Mouse (Mus musculus): ENCODE measurements around the gene Cpxm1.
"Not testable (repeated sequence)": the region's sequence is repeated elsewhere in the genome, so short reads cannot be mapped to it uniquely, and the experiment has no call there.

The Cpxm1 gene

DNA sequence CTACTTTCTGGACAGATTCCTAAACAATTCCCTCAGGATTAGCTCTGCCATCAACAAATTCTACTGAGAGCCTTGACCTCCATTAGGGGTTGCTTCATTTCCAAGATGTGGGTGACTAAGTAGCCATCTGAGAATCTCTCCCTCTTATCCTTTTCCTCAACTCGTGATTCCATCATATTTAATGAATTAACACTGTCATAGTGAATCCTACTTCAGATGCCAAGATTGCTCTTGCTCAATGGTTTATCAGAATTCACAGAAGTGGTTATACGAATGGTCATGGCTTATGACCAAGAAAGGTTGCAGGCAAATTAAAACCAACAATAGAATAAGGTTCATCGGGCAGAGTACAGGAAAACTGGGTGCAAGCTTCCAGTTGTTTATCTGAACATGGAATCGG, 4.5 kb upstream of the Cpxm1 start:
- DNase-seq (ENCODE audit: low read depth, low spot score) = no peak

DNA sequence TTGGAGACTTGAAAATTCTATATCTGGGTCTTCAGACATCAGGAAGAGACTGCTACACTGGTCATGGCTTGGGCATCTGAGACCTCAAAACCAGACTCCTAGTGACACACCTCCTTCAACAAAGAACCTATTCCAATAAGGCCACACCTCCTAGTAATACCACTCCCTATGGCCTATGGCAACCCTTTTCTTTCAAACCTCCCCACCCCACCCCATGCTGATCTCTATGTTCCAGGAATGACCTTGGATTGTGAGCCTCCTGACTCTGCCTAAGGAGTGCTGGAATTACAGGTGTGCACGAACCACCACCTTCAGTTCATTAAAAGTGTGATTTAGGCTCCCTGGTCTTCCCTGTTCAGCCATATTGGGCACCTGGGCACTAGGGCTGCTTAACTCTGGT, 2.7 kb upstream of the Cpxm1 start:
- DNase-seq (ENCODE audit: low read depth, low spot score) = peak; percentile 56

DNA sequence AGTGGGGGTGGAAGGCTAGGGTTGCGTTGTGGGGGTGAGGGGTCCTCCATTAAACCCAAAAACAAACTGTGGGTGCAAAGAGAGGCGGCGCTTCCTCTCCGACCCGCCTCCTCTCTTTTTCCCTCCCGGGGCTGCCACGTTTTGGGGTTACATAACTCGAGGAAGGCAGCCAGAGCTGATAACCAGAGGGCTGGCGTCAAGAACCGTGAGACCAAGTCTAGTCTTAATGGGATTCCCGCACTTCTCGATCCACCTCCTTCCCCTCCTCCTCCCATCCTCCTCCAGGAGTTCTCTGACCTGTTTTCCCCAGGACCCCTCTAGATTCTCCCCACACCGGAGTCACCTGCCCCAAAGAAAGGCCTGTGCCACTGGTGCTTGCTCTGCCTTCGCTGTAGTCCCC, 717 bp upstream of the Cpxm1 start:
- no peak for DNase-seq (ENCODE audit: low read depth, low spot score)

DNA sequence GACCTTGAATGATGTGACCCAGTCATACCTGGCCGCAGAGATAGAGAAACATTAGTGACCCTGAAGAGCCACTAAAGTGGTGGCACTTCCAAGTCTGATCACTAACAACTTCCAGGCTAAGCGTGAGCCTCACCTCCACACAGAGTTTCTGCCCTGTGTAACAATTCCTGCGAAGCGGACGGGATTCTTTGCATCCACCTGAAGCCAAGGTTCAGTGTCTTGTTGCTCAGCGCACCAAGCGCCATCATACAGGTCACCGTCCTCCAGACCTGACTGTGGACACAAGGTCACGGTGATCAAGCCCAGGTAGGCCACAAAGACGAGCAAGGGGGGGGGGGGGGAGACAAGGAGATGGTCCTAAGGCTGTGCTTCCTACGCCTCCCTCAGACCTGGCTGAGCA, 1.7 kb downstream of the Cpxm1 start:
- no peak for DNase-seq (ENCODE audit: low read depth, low spot score)

GRCm38 (mm10) chr2:130392836-130393235, 4.5 kb downstream of the Cpxm1 start:
- DNase-seq (ENCODE audit: low read depth, low spot score) = no peak

DNA sequence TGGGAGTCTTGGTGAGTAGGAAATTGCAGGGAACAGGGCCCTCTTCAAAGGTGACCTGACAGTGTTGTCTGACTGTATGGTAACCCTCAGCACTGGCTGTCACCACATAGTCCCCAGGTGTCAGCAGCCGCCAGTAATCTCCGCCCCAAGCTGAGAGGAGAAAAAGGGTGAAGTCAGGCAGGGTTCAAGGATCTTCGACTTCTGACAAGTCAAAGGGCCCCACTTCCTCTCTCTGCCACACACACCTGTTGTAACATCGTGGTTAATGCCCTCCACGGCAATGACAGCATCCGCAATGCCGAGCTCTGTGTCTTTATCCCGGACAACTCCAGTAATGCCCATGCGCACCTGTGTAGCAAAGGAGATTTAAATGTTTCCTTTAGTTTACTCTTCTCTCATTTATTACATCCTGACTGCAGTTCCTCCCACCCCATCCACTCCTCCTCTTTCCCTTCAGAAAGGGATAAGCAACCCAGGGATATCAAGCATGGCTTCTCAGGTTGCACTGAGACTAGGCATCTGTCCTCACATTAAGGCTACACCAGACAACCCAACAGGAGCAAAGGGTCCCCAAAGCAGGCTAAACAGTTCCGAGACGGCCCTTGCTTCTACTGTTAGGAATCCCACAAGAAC, 6.3 kb downstream of the Cpxm1 start:
- no peak for DNase-seq (ENCODE audit: low read depth, low spot score)

DNA sequence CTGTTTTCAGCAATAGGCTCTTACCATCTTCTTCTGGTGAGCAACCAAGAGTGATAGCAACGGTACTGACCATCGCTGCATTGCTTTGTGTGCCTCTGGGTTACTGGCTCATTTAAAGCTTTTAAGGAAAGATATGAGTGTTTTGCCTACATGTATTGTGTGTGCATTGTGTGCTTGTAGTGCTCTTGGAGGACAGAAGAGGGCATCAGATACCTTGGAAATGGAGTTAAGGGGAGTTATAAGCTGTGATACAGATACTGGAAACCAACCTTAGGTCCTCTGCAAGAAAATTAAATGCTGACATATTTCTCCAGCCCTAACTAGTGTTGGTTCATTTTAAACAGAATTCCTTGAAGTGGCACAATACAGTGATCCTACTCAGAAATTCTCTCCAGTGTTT, 8.6 kb downstream of the Cpxm1 start:
- DNase-seq (ENCODE audit: low read depth, low spot score) = peak; percentile 49

- no peak for DNase-seq (ENCODE audit: low read depth, low spot score)
Measured at GRCm38 (mm10) chr2:130386212-130386611, 11.2 kb downstream of the Cpxm1 start.

- no peak for DNase-seq (ENCODE audit: low read depth, low spot score)
Measured at GRCm38 (mm10) chr2:130383895-130384294, 13.5 kb downstream of the Cpxm1 start.

- DNase-seq (ENCODE audit: low read depth, low spot score) = no peak
Measured at GRCm38 (mm10) chr2:130383205-130383604, 14.2 kb downstream of the Cpxm1 start.

GRCm38 (mm10) chr2:130374951-130375350, 22.4 kb downstream of the Cpxm1 start:
- DNase-seq (ENCODE audit: low read depth, low spot score) = no peak

DNA sequence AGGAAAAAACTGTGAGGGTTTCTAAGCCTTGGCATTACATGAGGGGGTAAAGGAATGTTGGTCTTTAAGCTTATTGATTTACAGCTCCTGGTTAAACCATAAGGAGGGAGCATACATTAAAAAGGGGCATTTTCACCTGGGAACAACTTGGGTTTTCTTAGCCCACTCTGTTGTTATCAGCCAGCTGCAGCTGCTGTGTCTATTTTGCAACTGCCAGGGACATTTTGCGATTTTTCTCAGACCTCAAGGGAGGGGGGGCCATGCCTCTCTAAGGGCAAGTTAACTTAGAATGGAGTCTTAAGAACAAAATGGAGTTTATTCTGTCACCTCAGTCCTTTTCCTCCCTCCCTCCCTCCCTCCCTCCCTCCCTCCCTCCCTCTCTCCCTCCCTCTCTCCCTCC, 24.3 kb downstream of the Cpxm1 start:
- DNase-seq (ENCODE audit: low read depth, low spot score) = not testable (repeated sequence)

DNA sequence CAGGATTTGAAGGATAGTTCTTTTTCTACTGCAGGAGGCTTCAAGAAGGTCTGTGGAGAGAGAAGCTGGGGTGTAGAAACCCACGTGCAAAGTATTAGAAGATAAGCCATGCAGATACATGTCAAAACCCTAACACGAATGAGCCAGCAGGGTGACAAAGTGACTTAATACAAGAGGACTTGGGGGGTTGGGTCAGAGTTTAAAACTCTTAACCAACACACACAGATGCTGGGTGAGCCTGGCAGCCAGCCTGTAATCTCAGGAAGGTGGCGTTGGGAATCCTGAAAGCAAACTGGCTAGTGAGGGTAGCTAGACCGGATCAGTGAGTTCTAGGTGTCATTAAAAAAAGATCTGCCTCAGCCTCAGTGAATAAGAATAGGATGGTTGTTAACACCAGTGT, 30.0 kb downstream of the Cpxm1 start:
- no peak for DNase-seq (ENCODE audit: low read depth, low spot score)

GRCm38 (mm10) chr2:130365211-130366094, 31.9 kb downstream of the Cpxm1 start:
- peak; percentile 48 for DNase-seq (ENCODE audit: low read depth, low spot score)

DNA sequence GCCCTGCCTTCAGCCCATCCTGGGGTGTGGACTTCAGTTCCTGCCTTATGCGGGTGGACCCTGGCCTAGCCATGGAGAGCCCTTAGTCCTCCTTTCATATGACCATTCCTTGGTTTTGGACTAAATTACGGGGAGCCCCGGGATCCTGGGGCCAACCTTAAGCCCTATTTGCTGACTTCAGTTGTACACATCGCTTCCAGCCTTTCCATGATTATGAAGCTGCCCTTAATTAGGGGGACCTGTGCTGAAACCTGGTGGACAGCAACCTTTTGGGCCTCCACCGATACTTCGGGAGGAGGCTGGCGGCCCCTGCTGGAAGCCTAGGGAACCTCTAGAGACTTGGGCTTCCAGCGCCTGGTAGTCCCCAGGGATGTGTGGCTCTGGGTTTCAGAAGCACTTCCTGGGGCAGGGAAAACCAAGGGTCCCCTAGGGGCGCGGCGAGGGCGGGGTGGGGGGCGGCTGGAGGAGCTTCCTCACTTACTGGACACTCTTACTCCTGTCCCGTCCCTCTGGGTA, 34.8 kb downstream of the Cpxm1 start:
- DNase-seq (ENCODE audit: low read depth, low spot score) = peak; percentile 83

DNA sequence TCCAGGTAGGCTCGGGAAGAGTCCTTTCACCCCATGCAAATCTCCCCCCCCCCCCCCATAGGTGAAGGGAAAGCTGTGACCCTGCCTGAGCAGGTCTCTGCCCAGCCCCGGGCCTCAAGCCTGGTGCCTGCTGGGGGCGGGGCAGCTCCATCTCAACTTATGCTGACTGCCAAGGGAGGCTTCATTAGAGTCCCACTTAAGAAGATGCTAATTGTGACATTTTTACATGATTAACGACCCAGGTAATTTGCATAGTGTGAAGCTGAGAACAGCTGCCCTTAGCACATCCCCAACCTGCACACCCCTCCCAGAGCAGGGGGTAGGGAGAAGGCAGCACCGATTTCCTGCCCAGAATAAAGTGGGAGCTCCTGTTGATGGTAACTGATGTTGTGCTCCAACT, 38.5 kb downstream of the Cpxm1 start:
- DNase-seq (ENCODE audit: low read depth, low spot score) = no peak

GRCm38 (mm10) chr2:130357551-130357950, 39.8 kb downstream of the Cpxm1 start:
- no peak for DNase-seq (ENCODE audit: low read depth, low spot score)

DNA sequence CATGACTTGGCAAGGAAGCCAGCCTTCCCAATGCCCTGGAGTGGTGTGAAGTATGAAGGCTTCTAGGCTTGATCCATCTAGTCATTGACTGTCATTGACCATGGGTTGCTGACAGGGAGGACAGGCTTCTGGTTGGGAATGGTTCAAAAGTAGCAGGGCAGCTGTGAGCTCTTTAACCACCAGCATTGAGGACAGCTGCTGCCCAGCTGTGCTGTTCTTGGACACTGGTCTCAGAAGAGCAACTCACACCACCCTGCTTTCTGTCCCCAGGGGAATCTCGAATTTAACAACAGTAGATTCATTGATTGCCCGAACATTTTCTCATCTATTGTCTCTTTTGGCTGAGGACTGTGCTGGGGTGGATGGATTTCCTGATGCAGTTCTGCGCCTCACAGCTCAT, 43.5 kb downstream of the Cpxm1 start:
- no peak for DNase-seq (ENCODE audit: low read depth, low spot score)

- no peak for DNase-seq (ENCODE audit: low read depth, low spot score)
Measured at GRCm38 (mm10) chr2:130353411-130353810, 44.0 kb downstream of the Cpxm1 start.

DNA sequence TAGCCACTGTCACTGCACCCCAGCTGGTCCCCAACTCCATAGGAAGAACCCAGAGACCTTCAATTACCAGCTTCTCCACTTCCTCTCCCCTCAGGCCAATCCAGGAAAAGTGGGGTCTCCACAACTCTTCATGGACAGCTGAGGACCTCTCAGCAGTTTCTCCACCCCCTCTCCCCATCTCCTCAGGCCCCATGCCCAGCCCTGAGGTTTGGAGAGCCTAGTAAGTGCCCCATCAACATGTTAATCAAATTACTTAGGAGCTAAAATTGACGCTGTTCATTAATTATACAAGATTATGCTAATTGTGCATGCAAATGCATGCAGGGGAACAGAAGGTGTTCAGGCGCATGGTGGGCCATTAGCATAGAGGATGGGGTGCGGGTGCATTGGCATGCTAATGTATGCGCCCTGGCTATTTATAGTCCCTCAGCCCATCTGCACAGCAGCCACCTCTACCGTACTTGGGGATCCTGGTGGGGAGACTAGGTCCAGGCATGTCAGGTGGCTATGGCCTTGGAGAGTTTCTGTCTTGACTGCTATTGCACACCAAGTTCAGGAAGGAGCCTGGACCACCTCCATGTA, 45.5 kb downstream of the Cpxm1 start:
- no peak for DNase-seq (ENCODE audit: low read depth, low spot score)

DNA sequence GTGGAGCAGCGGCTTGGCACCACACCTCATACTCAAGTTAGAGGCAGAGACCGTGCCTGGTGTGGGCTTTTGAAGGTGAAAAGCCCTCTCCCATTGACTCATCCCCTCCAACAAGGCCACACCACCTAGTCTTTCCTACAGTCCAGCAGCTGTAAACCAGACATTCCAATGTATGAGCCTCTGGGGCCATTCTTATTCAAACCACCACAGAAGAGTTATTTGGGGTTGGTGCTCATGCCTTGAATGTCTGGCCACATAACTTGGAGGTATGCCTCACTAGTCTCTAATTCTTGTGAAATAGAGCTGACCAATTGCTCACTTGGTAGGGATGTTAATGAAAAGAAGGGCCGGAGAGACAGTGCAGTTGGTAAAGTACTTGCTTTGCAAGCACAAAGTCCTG, 47.0 kb downstream of the Cpxm1 start:
- peak; percentile 61 for DNase-seq (ENCODE audit: low read depth, low spot score)

DNA sequence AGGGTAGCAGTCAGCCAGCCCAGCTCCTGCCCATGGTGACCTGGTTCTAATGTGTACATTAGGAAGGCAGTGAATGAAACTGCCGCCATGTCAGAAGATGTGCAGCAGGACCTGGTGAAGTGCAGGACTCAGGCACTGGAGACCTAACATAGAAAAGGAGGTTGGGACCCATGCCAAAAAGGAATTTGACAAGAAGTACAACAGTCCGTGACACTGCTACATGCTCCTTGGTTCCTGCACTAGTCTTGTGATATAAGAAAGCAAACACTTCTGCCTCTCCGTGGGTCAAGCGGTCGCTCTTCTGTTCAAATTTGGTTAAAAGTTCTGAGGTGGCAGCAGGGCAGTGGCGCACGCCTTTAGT, 56.2 kb downstream of the Cpxm1 start:
- DNase-seq (ENCODE audit: low read depth, low spot score) = no peak
